In the genomic region with DNA sequence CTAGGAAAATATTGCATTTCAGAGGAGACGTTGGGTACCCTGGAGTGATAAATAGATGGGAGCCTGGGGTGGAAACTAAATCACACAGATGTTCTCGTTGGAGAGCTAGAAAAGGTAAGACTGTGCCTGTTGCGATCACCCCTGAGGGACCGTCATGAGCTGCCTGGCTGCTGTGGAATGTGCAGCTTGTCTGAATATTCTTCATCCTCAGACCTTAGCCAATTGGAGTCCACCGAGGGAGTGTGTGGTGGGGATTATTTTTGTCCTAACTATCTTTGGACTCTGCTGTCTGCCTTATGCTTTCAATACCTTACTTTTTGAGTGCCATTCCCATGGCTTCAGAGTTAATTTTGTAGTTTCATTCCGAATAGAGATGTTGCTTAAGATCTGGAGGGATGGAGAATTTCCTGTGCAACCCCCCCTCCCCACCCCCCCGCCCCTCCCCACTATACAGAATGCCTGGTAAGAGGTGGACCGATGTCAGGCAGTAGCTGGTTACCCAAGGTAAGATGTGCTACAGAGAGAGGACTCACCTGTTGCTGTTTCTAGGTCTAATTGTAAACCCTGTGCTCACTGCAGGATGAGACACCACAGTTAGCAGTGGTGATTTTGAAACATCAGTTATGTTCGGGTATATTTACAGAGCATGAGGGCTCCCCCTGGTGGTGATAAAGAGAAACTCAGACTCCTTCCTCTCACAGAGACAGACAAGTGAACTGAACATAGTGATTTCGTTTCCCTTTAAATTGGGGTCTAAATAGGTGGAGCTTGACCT, we compare ENCODE assay signal across 1 mouse cellular context.
TF ChIP-seq lines count a peak whose summit lies in the region.

No protein-coding gene starts in this region.

TF ChIP-seq in CH12.LX, 34 proteins besides CTCF, POLR2A, EP300 and RAD21:
- TF ChIP-seq MEF2A (IDR thresholded peaks at IDR 0.05; ENCODE audit: borderline replicate concordance, low read depth, low read length) (no peak), UBTF (IDR thresholded peaks at IDR 0.05; ENCODE audit: low read depth, low read length) (no peak), SMC3 (IDR thresholded peaks at IDR 0.05; ENCODE audit: low read depth, low read length) (peak; percentile 74), CHD2 (IDR thresholded peaks at IDR 0.05; ENCODE audit: low read length) (no peak), MXI1 (IDR thresholded peaks at IDR 0.05; ENCODE audit: low read depth, low read length) (no peak), NELFE (IDR thresholded peaks at IDR 0.05; ENCODE audit: low read depth, low read length) (no peak), TCF12 (IDR thresholded peaks at IDR 0.05; ENCODE audit: low read depth, low read length) (no peak)
